Mouse (Mus musculus) thymus, adult 2 months (tissue): ENCODE measurements around the gene Cep295. TPM values are rescaled to one million over a fixed set of nuclear protein-coding genes. Genes with fewer than 3 reads are reported as not detected.

Experiments
- DNase-seq: peaks from one replicate; pipeline ENCODE4 v3.0.0; 2021
- H3K27ac ChIP-seq: fragments of 200-500 bp; 2 replicates; pipeline ENCODE4 v1.5.1; 2012; ENCODE audit warnings: low read length, control low read depth; ENCODE audit not compliant: control insufficient read depth, insufficient read depth
- H3K27me3 ChIP-seq: fragments of 200-500 bp; 2 replicates; pipeline ENCODE4 v1.6.1; 2012; ENCODE audit warnings: mild to moderate bottlenecking, low read length, moderate library complexity, mixed read lengths; ENCODE audit not compliant: control insufficient read depth, insufficient read depth
- H3K36me3 ChIP-seq: fragments of 200-500 bp; 2 replicates; pipeline ENCODE4 v1.6.1; 2012; ENCODE audit warnings: mild to moderate bottlenecking, low read length, moderate library complexity; ENCODE audit not compliant: control insufficient read depth, insufficient read depth
- H3K4me1 ChIP-seq: fragments of 200-500 bp; replicated peaks from 2 replicates; pipeline ENCODE4 v1.6.1; 2012; ENCODE audit warnings: low read length; ENCODE audit not compliant: control insufficient read depth, insufficient read depth
- H3K4me3 ChIP-seq: fragments of 200-500 bp; 2 replicates; pipeline ENCODE4 v1.5.1; 2012; ENCODE audit warnings: mild to moderate bottlenecking, low read length, control low read depth, moderate library complexity; ENCODE audit not compliant: control insufficient read depth, insufficient read depth
- CTCF ChIP-seq: fragments of 200-500 bp; IDR thresholded peaks from 2 replicates; pipeline ENCODE4 v1.5.1; 2012; ENCODE audit warnings: mild to moderate bottlenecking, control low read depth, low read length, moderate library complexity, borderline replicate concordance; ENCODE audit not compliant: control insufficient read depth, poor library complexity, insufficient read depth; ENCODE audit errors: extremely low read depth
- POLR2A ChIP-seq: fragments of 200-500 bp; IDR thresholded peaks from 2 replicates; pipeline ENCODE4 v1.6.1; 2012; ENCODE audit warnings: mild to moderate bottlenecking, low read length, control low read depth, moderate library complexity; ENCODE audit not compliant: control insufficient read depth, poor library complexity, insufficient read depth; ENCODE audit errors: extremely low read depth
- WGBS: fragments of 180-500 bp; shearing (Covaris S2); methylation state at CpG from one replicate; pipeline ENCODE4 v1.1.7; 2018; 5-methylcytosine and 5-hydroxymethylcytosine counted together
- polyA plus RNA-seq: library from polyadenylated mRNA; depleted of rRNA; stranded (reverse); fragments of >200 nt; gene quantifications from 2 replicates; pipeline ENCODE4 v1.2.3, GENCODE M21; 2012; rRNA removed

The Cep295 gene
- polyA plus RNA-seq, result 11.7 and 13.1 TPM in 2 replicates

DNA sequence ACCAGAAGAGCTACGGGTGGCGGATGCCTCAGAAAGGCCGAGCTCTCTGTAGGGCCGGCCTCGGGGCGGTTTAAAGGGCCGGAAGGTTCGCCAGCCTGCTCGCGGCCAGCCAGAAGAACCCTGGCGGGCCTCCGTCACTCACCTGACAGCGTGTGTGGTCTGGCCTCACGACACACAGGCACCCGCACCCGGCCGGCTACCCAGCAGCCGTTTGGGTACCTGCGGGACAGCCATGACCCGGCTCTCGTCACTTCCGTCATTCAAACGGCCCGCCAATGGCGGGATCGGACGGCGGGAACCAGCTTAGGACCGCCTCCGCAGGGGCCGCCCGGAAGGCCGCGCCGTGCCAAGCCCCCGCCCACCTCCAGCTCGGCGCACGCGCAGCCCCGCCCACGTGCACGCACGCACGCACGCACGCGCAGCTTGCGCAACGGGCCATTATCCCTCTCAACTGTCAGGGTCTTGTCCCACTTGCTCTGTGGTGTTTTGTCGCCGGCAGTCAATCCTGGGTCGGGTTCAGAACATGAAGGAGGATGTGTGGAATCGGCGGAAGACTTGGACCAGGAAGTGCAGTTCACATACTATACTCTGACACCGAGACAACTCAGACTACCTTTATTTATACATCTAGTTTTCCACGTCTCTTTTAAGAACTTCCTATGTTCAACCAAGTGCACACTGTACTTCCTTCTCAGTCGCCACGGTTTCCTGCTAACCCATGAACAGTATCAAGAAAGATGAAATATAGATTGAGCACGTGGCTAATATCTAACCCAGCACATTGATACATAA is at the start of gene Cep295:
Gene Cep295 (minus strand): TSS at position 305 of the 792 bp plus-strand sequence.
- WGBS, result 1% methylated on average over 60 of the region's 60 CpGs
- peak; percentile 96 for TF ChIP-seq POLR2A
- TF ChIP-seq CTCF, result peak; percentile 65; the same call in 1 of the 2 replicates
- Histone ChIP-seq H3K27ac (peak within 1 kb of the TSS; percentile 59), H3K4me1 (no peaks in the 10 kb centered on the region), H3K27me3 (no peaks in the 10 kb centered on the region), H3K36me3 (no peaks in the 10 kb centered on the region), H3K4me3 (peak within 1 kb of the TSS; percentile 57)
- DNase-seq, result peak; percentile 95

DNA sequence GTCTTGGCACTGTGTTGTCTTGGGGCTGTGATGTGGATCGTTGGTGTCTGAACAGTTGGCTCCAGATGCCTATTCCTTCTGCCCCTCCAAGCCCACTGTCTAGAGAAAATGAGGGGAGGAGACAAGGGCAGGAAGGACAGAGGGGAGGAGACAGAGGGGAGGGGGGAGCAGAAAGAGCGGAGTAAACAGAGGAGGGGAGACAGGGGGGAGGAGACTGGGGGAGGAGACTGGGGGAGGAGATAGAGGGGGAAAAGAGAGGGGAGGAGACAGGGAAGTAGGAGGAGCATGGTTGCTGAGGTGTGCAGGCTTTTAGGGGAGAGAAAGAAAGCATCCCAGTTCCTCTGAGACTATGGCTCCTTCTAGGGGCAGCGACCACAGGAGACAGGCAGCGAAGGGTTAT is 40.0 kb upstream of the Cep295 start:
- H3K36me3 ChIP-seq, result no peaks in the 10 kb centered on the region
- H3K27me3 ChIP-seq, result no peaks in the 10 kb centered on the region
- no peak for TF ChIP-seq POLR2A
- DNase-seq, result no peak
- no peak overlapping the region for H3K4me3 ChIP-seq
- 81% methylated on average over 4 of the region's 4 CpGs for WGBS
- no peak overlapping the region for H3K27ac ChIP-seq
- no peaks in the 10 kb centered on the region for H3K4me1 ChIP-seq

DNA sequence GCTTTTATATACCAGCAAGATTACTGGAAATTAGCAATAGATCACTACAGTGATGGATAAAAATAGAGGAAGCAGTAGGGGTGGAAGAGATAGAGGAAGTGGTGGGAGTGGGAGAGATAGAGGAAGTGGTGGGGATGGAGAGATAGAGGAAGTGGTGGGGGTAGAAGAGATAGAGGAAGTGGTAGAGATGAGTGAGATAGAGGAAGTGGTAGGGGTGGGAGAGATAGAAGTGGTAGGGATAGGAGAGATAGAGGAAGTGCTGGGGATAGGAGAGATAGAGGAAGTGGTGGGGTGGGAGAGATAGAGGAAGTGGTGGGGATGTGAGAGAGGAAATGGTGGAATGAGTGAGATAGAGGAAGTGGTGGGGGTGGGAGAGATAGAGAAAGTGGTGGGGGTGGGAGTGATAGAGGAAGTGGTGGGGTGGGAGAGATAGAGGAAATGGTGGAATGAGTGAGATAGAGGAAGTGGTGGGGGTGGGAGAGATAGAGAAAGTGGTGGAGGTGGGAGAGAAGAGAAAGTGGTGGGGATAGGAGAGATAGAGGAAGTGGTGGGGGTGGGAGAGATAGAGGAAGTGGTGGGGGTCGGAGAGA is 37.9 kb upstream of the Cep295 start:
- H3K36me3 ChIP-seq, result no peaks in the 10 kb centered on the region
- 53% methylated on average over 1 of the region's 1 CpGs for WGBS
- no peak overlapping the region for H3K4me3 ChIP-seq
- TF ChIP-seq POLR2A (no peak), CTCF (no peak)
- no peak for DNase-seq
- H3K27me3 ChIP-seq, result no peaks in the 10 kb centered on the region
- H3K27ac ChIP-seq, result no peak overlapping the region
- no peaks in the 10 kb centered on the region for H3K4me1 ChIP-seq

DNA sequence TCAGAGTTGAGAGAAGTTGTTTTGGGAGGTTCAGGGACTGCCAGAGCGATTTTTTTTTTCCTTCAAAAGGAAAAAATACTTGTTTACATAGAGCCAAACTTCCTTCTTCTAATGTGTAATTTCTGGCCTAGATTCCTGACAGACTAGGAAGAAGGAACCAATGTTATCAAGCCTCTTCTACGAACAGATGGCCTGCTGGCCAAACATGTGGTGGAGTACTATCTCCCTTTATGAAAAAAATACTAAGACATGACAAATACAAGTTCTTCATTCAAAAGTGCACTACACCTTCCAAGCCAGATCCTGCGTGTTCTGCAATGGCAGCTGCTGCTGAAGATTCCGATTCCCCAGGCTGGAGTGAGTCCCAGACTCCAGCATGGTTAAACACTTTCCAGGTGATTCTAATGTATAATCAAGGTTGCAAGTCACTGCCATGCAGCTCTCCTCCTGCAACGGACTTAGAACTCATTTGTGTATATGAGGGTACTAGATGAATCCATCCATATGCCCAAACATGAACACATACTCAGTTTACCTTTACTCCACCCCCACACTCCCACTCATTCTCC is 29.6 kb upstream of the Cep295 start:
- Histone ChIP-seq H3K27ac (no peak overlapping the region), H3K4me3 (no peak overlapping the region), H3K36me3 (no peaks in the 10 kb centered on the region), H3K27me3 (no peaks in the 10 kb centered on the region), H3K4me1 (no peaks in the 10 kb centered on the region)
- TF ChIP-seq POLR2A, result no peak
- no peak for TF ChIP-seq CTCF
- DNase-seq, result no peak
- WGBS, result 84% methylated on average over 5 of the region's 5 CpGs

DNA sequence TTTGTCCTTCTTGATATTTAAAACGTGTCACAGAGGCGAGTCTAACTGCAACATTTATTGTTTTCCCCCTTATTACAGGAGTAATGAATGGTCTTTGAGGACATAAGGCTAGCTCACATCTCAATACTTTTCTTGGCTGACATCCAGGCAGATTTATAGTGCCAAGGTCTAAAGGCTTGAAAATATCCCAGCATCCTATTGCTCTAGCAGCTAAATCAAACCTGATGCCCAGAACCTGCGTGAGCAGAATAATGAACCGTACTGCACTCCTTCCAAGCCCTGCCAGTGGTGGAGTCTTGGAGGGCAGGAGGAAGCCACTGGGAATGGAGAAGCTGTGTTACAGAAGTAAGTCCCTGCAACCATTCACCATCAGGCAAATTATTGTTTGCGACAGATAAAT is 26.7 kb upstream of the Cep295 start:
- no peaks in the 10 kb centered on the region for H3K4me1 ChIP-seq
- H3K4me3 ChIP-seq, result no peak overlapping the region
- no peak overlapping the region for H3K27ac ChIP-seq
- 89% methylated on average over 5 of the region's 5 CpGs for WGBS
- no peaks in the 10 kb centered on the region for H3K36me3 ChIP-seq
- no peaks in the 10 kb centered on the region for H3K27me3 ChIP-seq
- no peak for DNase-seq
- TF ChIP-seq CTCF (no peak), POLR2A (no peak)

DNA sequence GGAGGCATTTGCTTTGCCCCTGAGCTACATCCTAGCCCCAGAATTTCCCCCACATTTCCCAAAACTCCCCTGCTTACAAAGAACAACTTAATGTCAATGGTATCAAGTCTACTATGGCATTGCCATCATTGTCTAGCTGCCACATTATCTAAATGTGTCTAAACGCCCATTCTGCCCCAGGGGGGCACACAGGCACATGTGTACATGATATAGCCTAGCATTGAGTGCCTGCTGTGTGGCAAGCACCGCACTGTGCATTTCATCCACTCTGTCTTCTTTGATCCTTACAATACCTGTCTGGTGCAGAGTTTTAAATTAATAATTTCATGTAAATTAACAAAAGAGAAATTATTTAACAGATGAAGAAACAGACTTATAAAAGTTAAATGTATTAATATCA is 8.7 kb upstream of the Cep295 start:
- no peak for DNase-seq
- Histone ChIP-seq H3K4me1 (no peaks in the 10 kb centered on the region), H3K36me3 (no peaks in the 10 kb centered on the region), H3K27ac (no peak overlapping the region), H3K27me3 (no peaks in the 10 kb centered on the region), H3K4me3 (no peak overlapping the region)
- 73% methylated on average over 2 of the region's 2 CpGs for WGBS
- no peak for TF ChIP-seq CTCF
- no peak for TF ChIP-seq POLR2A

DNA sequence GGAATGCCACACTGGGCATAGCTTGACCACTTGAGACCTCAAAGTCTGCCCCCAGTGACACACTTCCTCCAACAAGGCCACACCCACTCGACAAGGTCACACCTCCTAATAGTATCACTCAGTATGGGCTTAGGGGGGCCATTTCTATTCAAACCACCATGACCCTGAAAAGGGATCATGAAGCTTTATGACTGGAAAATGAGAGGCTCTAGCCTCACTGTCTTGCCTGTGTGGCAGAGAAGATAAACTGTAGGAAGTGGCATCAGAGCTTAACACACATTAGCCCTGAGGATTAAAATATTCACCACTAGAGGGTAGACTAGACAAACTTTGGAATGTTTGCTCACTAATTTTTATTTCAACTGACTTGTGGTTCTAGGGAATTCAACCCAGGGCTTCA is 8.3 kb upstream of the Cep295 start:
- WGBS, result 88% methylated on average over 1 of the region's 1 CpGs

More for the DNA sequence above, 8.3 kb upstream of the Cep295 start:
- Histone ChIP-seq H3K4me1 (no peaks in the 10 kb centered on the region), H3K27ac (no peak overlapping the region), H3K4me3 (no peak overlapping the region), H3K36me3 (no peaks in the 10 kb centered on the region), H3K27me3 (no peaks in the 10 kb centered on the region)
- DNase-seq, result no peak
- TF ChIP-seq POLR2A (no peak), CTCF (no peak)
